Mouse (Mus musculus): ENCODE results near the gene Med7. TPM values are rescaled to one million over a fixed set of nuclear protein-coding genes. Genes with fewer than 3 reads are reported as not detected.
"Not testable (repeated sequence)": the region's sequence is repeated elsewhere in the genome, so short reads cannot be mapped to it uniquely, and the experiment has no call there.

Gene Med7
- polyA plus RNA-seq, 1 experiment, result 50.9 TPM

DNA sequence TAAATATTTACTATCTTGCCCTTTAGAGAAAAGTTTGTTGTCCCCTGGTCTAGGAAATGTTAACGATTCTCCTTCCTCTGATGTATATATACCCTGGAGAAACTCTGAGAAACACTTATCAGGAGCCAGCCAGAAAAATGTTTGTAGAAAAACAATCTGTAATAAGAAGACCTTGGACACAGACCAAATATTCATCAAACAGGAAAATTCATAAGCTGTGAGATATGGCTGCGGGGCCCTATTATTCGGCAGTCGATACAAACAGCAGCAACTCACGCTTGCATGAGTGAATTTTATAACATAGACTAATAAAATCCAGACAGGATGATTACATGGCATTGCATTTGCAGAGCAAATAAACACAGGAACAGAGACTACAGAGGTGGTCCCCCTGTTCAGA is 17.9 kb upstream of the Med7 start:
- Histone ChIP-seq H3K4me1 (ENCODE audit: control insufficient read depth, insufficient read depth, low read length) (no peaks in the 10 kb centered on the region), H3K4me3 (ENCODE audit: insufficient read depth, low read length) (no peak overlapping the region), H3K27ac (ENCODE audit: insufficient read depth, low read length) (no peak overlapping the region)
- TF ChIP-seq CTCF (IDR thresholded peaks at IDR 0.05; ENCODE audit: borderline replicate concordance, insufficient read depth, low read length) (no peak), POLR2A (IDR thresholded peaks at IDR 0.05; ENCODE audit: low read depth, low read length) (no peak)

DNA sequence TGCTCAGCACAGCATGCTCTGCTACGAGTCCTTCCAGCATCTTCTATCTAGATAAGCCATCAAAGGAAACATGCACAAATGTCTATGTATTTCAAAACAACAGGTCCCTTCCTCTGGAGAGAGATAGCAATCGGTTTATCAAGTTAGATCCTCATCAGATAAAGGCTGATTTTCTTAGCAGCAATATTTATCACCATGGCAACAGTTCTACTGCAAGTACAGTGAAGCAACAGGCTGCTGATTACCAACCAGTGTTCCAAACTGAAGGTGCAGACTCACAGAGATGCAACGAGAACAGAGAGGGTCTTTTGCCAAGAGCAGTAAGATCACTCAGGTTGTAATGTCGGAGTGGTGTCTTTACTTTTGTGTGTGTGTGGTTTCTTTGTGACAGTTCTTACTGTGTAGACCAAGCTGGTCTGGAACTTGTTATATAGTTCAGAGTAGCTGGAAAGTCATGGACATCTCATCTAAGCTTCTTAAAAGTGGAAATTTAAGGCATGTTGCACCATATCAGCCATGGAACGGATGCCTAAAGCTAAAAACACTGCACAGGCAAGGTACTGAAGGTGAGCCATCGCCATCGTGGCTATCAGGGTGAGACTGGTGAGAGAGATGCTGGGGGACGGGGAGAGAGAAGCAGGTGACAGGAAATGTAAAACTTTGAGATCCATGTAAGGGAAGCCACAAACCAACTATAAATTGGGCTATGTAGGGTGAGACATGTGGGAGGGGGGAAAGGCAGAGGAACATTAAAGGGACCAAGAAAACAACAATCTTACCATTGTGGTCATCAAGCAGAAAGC is 15.4 kb upstream of the Med7 start:
- no peaks in the 10 kb centered on the region for H3K4me1 ChIP-seq (ENCODE audit: control insufficient read depth, insufficient read depth, low read length)
- TF ChIP-seq POLR2A (IDR thresholded peaks at IDR 0.05; ENCODE audit: low read depth, low read length) (no peak), CTCF (IDR thresholded peaks at IDR 0.05; ENCODE audit: borderline replicate concordance, insufficient read depth, low read length) (no peak)
- no peak overlapping the region for H3K4me3 ChIP-seq (ENCODE audit: insufficient read depth, low read length)
- no peak overlapping the region for H3K27ac ChIP-seq (ENCODE audit: insufficient read depth, low read length)

DNA sequence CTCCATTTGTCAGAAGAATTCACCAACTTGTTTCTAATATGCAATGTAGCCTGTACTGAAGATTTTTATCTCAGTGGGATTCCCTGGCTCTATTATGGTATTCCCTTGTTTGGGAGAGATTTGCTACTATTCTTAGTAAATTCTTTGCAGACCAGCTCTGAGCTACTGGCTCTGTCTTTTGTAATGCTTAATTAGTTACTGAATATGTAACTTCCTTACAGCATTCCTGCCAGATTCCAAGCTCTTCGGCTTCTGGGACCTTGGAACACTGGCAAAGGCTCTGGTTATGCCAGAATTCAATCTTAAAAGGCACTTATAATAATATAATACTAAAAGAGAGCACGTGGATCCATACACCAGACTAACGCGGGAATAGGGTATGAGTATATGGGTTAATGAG is 8.6 kb upstream of the Med7 start:
- H3K4me1 ChIP-seq (ENCODE audit: control insufficient read depth, insufficient read depth, low read length); H3K4me3 ChIP-seq (ENCODE audit: insufficient read depth, low read length); H3K27ac ChIP-seq (ENCODE audit: insufficient read depth, low read length): not testable (repeated sequence)

DNA sequence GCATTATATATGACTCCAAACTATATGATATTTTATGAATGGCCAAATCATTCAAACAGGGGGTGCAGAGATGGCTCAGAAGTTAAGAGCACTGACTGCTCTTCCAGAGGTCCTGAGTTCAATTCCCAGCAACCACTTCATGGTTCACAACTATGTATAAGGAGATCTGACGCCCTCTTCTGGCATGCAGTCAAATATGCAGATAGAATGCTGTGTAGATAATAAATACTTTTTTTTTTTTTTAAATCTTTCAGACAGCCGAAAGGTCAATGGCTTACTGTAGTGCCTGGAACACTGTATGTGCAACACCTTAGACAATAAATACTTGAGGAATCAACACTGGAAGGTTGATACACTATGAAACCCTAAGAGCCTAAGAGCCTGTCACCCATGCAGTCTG is 6.6 kb upstream of the Med7 start:
- no peak for TF ChIP-seq POLR2A (IDR thresholded peaks at IDR 0.05; ENCODE audit: low read depth, low read length)
- no peak for TF ChIP-seq CTCF (IDR thresholded peaks at IDR 0.05; ENCODE audit: borderline replicate concordance, insufficient read depth, low read length)
- H3K4me3 ChIP-seq (ENCODE audit: insufficient read depth, low read length), result no peak overlapping the region

DNA sequence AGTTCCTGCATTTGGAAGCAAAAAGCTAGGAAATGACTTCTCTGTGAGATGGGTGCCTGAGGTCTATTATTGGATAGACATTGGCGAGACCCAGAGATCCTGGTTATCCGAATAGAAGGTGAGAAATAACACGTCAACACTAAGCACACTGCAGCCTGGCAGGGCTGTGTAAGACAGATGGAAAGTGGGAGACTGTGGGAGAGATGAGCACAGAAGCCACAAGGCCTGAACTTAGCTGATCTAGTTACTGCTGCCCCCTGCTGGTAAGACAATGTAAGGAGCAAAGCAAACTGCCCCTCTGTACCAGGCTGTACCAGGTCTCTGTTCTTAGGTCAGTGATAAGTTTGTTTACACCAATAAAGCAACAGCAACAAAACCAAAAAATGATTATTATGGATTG is 5.6 kb upstream of the Med7 start:
- H3K4me1 ChIP-seq (ENCODE audit: control insufficient read depth, insufficient read depth, low read length), result no peaks in the 10 kb centered on the region
- no peak for TF ChIP-seq POLR2A (IDR thresholded peaks at IDR 0.05; ENCODE audit: low read depth, low read length)
- TF ChIP-seq CTCF (IDR thresholded peaks at IDR 0.05; ENCODE audit: borderline replicate concordance, insufficient read depth, low read length), result peak; percentile 57; the same call in 1 of the 2 replicates
- H3K4me3 ChIP-seq (ENCODE audit: insufficient read depth, low read length), result no peak overlapping the region
- no peak overlapping the region for H3K27ac ChIP-seq (ENCODE audit: insufficient read depth, low read length)

More for the DNA sequence above, 6.6 kb upstream of the Med7 start:
- H3K27ac ChIP-seq (ENCODE audit: insufficient read depth, low read length), result no peak overlapping the region
- no peaks in the 10 kb centered on the region for H3K4me1 ChIP-seq (ENCODE audit: control insufficient read depth, insufficient read depth, low read length)

DNA sequence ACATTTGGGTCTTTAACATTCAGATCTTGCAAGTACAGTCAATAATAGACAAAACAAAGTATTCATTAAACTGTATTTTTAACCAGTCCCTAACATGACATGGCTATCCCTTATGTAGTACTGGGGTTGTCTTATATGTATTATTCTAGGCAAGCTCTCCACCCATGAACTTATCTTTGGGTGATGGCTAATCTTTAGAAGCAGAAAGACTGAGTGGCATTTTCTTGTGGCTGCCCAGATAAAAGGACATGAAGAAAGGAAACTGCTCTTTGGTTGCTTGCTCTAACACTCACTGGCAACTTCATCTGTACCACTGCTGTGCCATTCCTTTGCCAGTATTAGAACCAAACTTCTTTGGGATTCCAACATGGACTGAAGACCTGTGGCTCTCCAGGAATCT is 1.4 kb upstream of the Med7 start:
- TF ChIP-seq POLR2A (IDR thresholded peaks at IDR 0.05; ENCODE audit: low read depth, low read length), result no peak
- TF ChIP-seq CTCF (IDR thresholded peaks at IDR 0.05; ENCODE audit: borderline replicate concordance, insufficient read depth, low read length), result no peak
- Histone ChIP-seq H3K27ac (ENCODE audit: insufficient read depth, low read length) (no peak overlapping the region), H3K4me1 (ENCODE audit: control insufficient read depth, insufficient read depth, low read length) (no peaks in the 10 kb centered on the region), H3K4me3 (ENCODE audit: insufficient read depth, low read length) (no peak overlapping the region)

DNA sequence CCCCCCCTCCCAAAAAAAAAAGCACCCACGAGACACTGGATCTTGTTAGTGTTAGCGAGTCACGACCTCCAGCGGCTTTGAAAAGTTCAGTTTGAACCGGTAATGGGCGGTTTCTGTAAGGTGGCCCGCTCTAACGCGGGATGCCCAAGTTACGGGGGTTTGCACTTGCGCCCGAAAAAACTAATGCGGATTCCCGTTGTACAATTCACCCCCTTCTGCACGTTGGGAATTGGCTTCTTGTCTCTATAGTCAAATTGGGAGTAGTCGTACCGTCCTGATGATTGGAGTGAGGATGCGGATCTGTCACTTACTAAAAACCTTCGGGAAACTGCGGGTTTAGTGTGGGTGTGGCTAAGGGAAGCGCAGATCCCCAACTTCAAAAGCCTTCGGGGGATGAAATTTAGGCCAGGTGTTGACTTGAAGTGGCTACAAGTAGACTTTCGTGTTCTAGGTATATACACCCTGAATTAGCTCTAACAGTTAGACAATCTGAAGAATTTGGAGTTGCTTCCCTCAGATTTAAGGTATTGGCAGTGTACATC is 805 bp downstream of the Med7 start:
- H3K4me1 ChIP-seq (ENCODE audit: control insufficient read depth, insufficient read depth, low read length), result no peaks in the 10 kb centered on the region
- H3K4me3 ChIP-seq (ENCODE audit: insufficient read depth, low read length), result peak overlapping the region; percentile 87
- H3K27ac ChIP-seq (ENCODE audit: insufficient read depth, low read length), result no peak overlapping the region
- TF ChIP-seq POLR2A (IDR thresholded peaks at IDR 0.05; ENCODE audit: low read depth, low read length), result no peak
- no peak for TF ChIP-seq CTCF (IDR thresholded peaks at IDR 0.05; ENCODE audit: borderline replicate concordance, insufficient read depth, low read length)

DNA sequence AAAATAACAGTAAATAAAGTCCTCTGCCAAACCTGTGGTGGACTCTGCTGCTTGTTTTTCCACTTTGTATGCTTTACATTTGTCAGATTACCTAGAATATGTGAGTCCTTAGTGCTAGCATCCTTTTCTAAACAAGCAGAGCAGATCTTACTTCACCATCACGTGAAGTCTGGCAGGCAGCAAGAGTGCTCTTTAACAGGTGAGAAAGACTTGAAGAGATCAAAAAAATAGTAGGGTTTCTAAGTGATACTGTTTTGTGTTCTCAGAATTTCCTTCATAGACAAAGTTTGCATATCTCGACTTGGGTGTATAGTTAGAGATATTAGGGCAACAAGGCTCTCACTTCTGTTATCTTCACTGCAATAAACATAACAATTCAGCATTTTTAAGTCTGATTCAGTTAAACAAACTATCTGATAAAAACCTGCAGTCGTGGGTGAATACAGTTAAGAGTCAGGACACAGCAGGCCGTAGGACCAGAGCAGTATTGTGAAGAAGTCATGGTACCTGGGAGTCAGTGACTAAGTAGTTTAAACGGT is 2.3 kb downstream of the Med7 start:
- Histone ChIP-seq H3K4me1 (ENCODE audit: control insufficient read depth, insufficient read depth, low read length) (no peaks in the 10 kb centered on the region), H3K4me3 (ENCODE audit: insufficient read depth, low read length) (no peak overlapping the region), H3K27ac (ENCODE audit: insufficient read depth, low read length) (no peak overlapping the region)
- TF ChIP-seq CTCF (IDR thresholded peaks at IDR 0.05; ENCODE audit: borderline replicate concordance, insufficient read depth, low read length) (no peak), POLR2A (IDR thresholded peaks at IDR 0.05; ENCODE audit: low read depth, low read length) (no peak)

DNA sequence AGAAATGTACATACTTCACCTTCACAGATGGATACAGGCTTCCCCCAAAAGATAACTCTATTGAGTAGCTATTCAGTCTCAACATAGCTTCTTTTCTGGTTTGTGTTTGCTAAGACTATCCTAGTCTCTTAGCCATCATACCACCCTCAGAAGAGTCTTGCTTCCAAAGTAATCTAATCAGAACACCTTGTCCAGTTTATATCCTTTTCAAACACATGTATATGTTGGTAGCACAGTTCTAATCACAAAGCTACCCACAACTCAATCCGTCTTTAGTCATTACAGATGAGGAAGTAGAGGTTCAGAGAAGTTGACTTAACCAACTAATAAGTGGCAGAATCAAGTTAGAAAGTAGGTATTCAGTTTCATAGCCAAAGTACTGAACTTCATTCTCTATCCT is 5.0 kb downstream of the Med7 start:
- H3K27ac ChIP-seq (ENCODE audit: insufficient read depth, low read length), result no peak overlapping the region
- H3K4me3 ChIP-seq (ENCODE audit: insufficient read depth, low read length), result no peak overlapping the region
- TF ChIP-seq POLR2A (IDR thresholded peaks at IDR 0.05; ENCODE audit: low read depth, low read length) (no peak), CTCF (IDR thresholded peaks at IDR 0.05; ENCODE audit: borderline replicate concordance, insufficient read depth, low read length) (no peak)
- H3K4me1 ChIP-seq (ENCODE audit: control insufficient read depth, insufficient read depth, low read length), result no peaks in the 10 kb centered on the region

DNA sequence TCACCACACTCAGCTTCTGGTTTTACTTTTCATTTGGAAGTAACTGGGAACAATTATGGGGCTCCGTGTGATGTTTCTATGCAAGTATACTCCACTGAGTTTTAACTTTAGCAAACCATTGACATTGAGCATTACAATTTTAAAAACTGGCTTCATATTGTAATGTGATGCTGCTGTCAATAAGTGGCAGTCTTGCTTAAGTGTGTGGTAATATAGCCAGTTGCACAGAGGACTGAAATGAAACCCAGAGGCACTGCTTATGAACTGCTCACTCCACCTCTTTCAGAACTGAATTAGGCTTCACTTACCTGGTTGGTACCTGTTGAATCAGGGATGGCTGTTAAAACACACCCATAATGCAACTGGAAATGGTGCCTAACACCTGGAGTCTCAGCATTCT is 6.4 kb downstream of the Med7 start:
- TF ChIP-seq POLR2A (IDR thresholded peaks at IDR 0.05; ENCODE audit: low read depth, low read length) (no peak), CTCF (IDR thresholded peaks at IDR 0.05; ENCODE audit: borderline replicate concordance, insufficient read depth, low read length) (no peak)
- H3K4me1 ChIP-seq (ENCODE audit: control insufficient read depth, insufficient read depth, low read length), result no peaks in the 10 kb centered on the region
- no peak overlapping the region for H3K27ac ChIP-seq (ENCODE audit: insufficient read depth, low read length)
- H3K4me3 ChIP-seq (ENCODE audit: insufficient read depth, low read length), result no peak overlapping the region

Data from embryonic fibroblast, embryonic 13.5 days (primary cell).